Mouse (Mus musculus): Measurements from ENCODE around the gene Eps8l2.

Eps8l2 gene

GRCm38 (mm10) chr7:141338576-141339131 lies at the start of gene Eps8l2:
Eps8l2 (plus strand) TSS chr7:141338880.
- DNase-seq (ENCODE audit: low spot score): no peak

- no peak for DNase-seq (ENCODE audit: low spot score)
These were observed 46.6 kb upstream of the Eps8l2 start, which contains the start of gene Drd4 for GRCm38 (mm10) chr7:141291921-141292582. Drd4 (plus strand) TSS chr7:141292006.

DNA sequence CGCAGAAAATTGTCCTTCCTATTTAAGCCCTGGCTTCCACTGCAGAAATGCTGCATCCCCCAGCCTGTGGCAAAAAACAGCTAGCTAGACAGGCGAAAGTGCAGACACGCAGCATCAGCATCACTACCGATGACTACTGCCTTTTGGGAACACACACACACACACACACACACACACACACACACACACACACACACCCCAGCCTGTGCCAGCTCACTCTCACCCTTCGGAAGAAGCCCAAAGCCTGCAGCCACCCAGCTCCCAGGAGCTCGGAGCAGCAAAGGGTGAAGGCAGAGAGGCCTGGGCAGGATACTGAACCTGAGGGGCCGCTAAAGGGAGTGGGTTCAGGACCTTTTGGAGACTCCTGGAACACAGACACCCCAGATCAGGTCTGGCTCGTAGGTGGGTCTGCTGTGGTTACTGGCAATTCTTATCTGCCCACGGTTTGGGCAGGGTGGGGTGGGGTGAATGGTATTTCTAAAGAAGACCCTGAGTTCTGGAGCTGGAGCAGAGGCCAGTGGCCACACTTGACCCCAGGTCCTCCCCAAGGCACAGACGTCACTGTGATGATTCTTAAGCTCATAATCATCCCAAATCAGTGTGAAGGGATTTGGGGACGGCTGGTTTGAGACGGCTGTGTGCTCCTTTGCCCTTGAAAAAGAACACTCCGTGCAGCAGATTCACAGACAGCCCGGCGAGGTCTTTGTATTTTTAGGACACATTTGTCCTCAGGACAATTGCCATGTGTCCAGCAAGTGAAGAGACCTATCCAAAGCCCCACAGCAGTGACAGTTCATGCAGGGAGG lies 45.9 kb upstream of the Eps8l2 start:
- no peak for DNase-seq (ENCODE audit: low spot score)

- DNase-seq (ENCODE audit: low spot score): no peak
These were observed 44.7 kb upstream of the Eps8l2 start for GRCm38 (mm10) chr7:141293852-141294471.

DNA sequence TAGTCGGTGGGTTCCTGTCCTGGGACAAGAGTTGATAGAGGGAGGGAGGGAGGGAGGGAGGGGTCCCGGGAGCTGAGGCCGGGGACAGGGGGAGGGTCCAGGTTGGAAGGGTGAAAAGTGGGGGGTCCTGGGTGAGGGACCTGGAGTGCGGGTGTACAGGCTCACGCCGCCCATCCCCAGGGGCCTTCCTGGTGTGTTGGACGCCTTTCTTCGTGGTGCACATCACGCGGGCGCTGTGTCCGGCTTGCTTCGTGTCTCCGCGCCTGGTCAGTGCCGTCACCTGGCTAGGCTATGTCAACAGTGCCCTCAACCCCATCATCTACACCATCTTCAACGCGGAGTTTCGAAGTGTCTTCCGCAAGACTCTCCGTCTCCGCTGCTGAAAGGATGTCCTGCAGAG lies 44.2 kb upstream of the Eps8l2 start:
- DNase-seq (ENCODE audit: low spot score): no peak

DNA sequence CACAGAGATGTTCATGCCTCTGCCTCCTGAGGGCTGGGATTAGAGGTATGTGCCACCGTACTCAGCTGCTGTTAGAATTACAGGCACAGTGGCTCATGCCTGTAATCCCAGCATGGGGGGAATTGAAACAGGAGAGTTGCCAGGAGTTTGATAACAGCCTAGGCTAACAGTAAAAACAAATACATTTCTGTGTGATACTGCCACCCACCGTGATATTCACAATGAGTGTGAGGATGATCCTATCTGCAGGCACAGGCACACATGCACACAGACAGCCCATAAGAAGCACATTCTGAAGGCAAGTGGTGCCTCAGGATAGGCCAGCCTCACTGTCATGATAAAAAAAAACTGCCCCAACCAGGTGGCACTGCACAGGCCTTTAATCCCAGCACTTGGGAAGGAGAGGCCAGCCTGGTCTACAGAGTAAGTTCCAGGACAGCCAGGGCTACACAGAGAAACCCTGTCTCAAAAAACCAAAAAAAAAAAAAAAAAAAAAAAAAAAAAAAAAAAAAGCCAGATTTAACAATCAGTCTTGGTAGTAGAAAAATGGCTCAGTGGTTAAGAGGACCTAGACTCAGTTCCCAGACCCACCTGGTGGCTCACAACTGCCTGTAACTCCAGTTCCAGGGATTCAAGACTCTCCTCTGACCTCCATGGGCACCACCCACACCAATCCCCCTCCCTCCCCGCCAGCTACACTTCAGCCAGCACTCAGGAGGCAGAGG lies 40.6 kb upstream of the Eps8l2 start:
- no peak for DNase-seq (ENCODE audit: low spot score)

DNA sequence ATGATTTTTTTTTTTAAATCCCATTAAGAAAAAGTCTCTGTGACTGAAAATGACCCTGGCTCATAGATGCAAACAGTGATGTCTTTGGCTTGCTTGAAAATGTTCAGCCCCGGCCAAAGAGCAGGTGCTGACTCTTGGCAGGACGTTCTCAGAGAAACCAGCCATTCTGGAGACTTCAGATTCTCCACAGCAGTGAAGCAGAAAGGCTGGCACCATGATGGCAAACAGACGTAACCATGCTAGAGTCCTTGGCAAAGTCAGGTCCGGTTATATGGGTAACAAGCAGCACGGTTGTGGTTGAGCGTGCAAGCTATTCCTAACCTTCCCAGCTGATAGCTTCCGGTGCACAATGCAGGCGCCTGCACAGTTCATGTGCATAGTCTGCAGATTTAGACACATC lies 39.5 kb upstream of the Eps8l2 start:
- no peak for DNase-seq (ENCODE audit: low spot score)

DNA sequence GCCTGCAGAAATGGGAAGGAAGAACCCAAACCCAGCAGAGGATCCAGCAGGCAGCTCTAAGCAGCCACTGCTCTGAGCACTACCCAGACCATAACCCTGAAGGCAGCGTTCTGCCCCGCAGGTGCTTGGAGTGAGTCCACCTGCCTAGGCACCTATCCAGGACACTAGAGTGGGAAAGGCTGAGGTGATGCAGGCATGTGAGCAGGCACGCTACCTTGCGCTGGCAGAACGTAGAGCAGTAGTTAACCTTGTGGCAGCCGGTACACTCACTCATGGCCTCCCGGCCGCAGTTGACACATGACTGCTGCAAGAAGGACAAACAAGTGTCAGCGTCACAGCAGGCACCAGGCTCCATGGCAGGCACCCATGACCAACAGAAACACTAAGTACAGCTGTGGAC lies 37.3 kb upstream of the Eps8l2 start:
- no peak for DNase-seq (ENCODE audit: low spot score)

GRCm38 (mm10) chr7:141302702-141303268 lies 35.9 kb upstream of the Eps8l2 start:
- DNase-seq (ENCODE audit: low spot score): no peak

GRCm38 (mm10) chr7:141304537-141304936 lies 34.1 kb upstream of the Eps8l2 start:
- DNase-seq (ENCODE audit: low spot score): no peak

DNA sequence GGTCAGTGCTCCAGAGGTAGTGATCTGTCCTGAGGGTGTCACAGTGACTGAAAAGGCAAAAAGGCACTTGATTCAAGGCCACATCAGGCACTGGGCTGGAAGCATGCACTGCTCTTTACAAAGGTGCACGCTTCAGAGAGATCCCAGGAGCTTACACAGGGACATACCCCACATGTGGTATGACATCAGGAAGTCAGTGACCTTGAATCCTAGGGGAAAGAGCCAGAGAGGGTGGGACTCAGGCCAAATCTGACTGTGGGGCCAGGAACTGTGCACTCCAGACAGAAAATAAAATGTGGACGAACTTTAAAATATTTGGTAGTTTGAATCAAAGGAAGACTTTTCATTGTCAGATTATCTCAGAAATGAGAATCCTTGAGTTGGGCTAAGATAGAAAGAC lies 24.3 kb upstream of the Eps8l2 start:
- DNase-seq (ENCODE audit: low spot score): no peak

- no peak for DNase-seq (ENCODE audit: low spot score)
These were observed 23.6 kb upstream of the Eps8l2 start for GRCm38 (mm10) chr7:141315076-141315475.

- DNase-seq (ENCODE audit: low spot score): no peak
These were observed 22.7 kb upstream of the Eps8l2 start for GRCm38 (mm10) chr7:141315974-141316373.

- DNase-seq (ENCODE audit: low spot score): no peak
These were observed 21.0 kb upstream of the Eps8l2 start for GRCm38 (mm10) chr7:141317619-141318132.

DNA sequence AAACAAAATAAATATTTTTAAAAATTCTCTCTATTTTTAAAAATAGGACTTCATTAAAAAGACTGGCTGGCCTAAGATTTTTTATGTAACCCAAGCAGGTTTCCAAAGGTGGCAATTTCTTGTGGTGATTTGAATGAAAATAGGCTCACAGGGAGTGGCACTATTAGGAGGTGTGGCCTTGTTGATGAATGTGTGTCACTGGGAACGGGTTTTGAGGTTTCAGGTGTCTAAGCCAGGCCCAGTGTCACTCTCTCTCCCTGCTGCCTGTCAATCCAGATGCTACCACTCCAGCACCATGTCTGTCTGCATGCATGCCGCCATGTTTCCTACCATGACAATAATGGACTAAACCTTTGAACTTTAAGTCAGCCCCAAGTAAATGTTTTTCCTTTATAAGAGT lies 19.2 kb upstream of the Eps8l2 start:
- DNase-seq (ENCODE audit: low spot score): no peak

DNA sequence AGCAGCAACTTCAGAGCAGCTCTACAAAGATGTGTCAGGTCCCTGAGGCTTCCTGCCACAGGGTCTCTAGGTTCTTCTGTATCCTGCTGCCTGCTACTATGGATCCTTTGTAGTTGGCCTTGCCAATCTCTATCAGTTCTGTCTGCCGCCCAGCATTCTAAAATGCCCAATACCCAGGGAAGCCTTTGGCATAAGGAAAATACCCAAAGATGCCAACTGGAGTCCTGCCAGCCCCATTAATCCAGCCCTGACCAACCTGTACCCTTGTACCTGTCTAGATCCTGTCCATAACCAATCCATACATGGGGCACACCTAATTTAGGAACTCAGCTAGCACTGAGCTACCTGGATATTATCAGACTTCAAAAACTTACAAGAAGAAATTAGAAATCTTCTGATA lies 14.0 kb upstream of the Eps8l2 start:
- no peak for DNase-seq (ENCODE audit: low spot score)

DNA sequence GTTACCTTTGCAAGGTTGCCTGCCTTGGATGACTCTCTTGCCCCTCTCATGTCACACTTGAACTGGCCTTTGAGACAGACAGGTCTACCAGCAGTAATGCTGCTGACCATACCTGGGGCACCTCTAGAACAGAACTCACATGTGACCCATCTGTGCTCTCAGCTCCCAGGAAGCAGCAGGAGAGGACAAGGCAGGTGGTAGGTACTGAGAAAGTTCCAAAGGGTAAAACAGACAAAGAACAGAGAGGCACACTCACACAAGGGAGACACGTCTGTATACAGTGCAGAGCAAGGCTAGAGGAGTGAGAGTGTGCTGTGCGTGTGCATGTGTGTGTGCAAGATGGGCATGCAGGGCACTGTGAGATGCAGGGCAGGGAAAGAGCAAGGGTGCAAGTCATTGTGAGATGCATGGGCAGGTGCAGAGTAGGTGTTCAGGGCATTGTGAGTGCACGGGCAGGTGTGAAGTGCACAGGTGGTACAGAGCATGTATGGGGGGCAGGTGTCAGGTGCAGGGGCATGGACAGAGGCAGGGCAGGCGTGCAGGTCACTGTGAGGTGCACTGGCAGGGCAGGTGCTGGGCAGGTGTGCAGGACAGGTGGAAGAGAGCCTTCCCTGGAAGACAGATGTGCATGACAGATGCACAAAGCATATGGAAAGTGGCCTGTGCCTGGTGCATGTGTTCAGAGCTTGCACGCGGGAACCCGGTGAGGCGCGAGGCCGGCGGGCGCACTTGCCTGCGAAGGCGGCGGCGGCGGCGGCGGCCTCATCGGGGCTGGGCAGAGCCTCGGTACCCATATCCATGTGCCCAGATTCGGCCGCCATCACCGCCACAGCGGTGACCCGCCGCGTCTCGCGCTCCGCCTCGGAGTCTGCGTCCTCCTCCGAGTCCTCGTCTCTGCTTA lies 11.9 kb upstream of the Eps8l2 start:
- DNase-seq (ENCODE audit: low spot score): no peak

- peak; percentile 97 for DNase-seq (ENCODE audit: low spot score)
These were observed 11.0 kb upstream of the Eps8l2 start, which contains the start of the genes Deaf1 and Tmem80 for GRCm38 (mm10) chr7:141327469-141328372. Deaf1 (minus strand) TSS chr7:141327690. Tmem80 (plus strand) TSS chr7:141327739.

DNA sequence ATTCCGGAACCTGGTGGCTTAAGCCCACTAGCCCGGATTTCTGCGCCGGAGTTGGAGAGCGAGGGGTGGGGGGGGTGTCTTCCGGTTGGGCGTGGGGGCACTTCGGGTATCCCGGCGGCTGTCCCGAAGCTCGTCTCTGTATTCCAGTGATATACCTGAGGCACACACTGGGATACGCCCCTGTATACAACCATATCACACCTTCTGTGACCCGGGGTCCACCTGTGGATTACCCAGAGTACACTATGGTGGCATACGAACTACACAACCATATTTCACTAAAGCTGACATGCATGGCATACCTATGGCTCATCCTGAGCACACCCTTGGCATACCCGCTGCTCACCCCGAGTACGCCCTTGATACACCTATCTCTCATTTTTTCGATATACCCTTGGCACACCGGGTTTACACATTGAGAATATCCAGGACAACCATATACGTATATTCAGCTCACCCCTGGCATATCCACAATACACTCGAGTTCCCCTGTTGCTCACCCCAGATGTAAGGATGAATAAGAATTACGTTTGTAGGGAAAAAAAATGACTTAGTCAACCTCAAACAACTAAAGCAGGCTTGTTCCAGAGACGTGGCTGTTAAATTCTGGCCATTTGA lies 10.2 kb upstream of the Eps8l2 start:
- DNase-seq (ENCODE audit: low spot score): no peak
